Mouse (Mus musculus) heart, embryonic 10.5 days (tissue): ENCODE results near the gene Stx4a. TPM values are rescaled to one million over a fixed set of nuclear protein-coding genes. Genes with fewer than 3 reads are reported as not detected.
"Not testable (repeated sequence)": the region's sequence is repeated elsewhere in the genome, so short reads cannot be mapped to it uniquely, and the experiment has no call there.

Experiments used
- DNase-seq: peaks from one replicate; pipeline ENCODE4 v3.0.0-alpha.2; 2017; ENCODE audit warnings: low spot score
- H3K27ac ChIP-seq: fragments of 300-500 bp; sonication (generic); 2 replicates; pipeline ENCODE4 v1.5.1; 2016; ENCODE audit warnings: mild to moderate bottlenecking
- H3K27me3 ChIP-seq: fragments of 300-500 bp; sonication (generic); 2 replicates; pipeline ENCODE4 v1.6.1; 2016; ENCODE audit warnings: mild to moderate bottlenecking; ENCODE audit not compliant: poor library complexity, insufficient read depth, severe bottlenecking
- H3K36me3 ChIP-seq: fragments of 300-500 bp; sonication (generic); 2 replicates; pipeline ENCODE4 v1.6.1; 2016; ENCODE audit warnings: mild to moderate bottlenecking, moderate library complexity
- H3K4me1 ChIP-seq: fragments of 300-500 bp; sonication (generic); 2 replicates; pipeline ENCODE4 v1.6.1; 2016; ENCODE audit warnings: mild to moderate bottlenecking
- H3K4me3 ChIP-seq: fragments of 300-500 bp; sonication (generic); 2 replicates; pipeline ENCODE4 v1.5.1; 2016; ENCODE audit warnings: mild to moderate bottlenecking, moderate library complexity
- H3K9me3 ChIP-seq: fragments of 300-500 bp; sonication (generic); 2 replicates; pipeline ENCODE4 v1.6.1; 2016; ENCODE audit warnings: mild to moderate bottlenecking, moderate library complexity
- WGBS: fragments of 180-500 bp; shearing (Covaris S2); methylation state at CpG from one replicate; pipeline ENCODE4 v1.1.7; 2016; 5-methylcytosine and 5-hydroxymethylcytosine counted together
- polyA plus RNA-seq: library from polyadenylated mRNA; unstranded; fragments of >200 nt; fragmentation: Nextera tagmentation; extraction: Ambion mirVana; gene quantifications from 2 replicates; pipeline ENCODE4 v1.2.1, GENCODE M21; 2016

Stx4a gene
- polyA plus RNA-seq, 1 experiment from 2014 or later: 32.4 TPM

DNA sequence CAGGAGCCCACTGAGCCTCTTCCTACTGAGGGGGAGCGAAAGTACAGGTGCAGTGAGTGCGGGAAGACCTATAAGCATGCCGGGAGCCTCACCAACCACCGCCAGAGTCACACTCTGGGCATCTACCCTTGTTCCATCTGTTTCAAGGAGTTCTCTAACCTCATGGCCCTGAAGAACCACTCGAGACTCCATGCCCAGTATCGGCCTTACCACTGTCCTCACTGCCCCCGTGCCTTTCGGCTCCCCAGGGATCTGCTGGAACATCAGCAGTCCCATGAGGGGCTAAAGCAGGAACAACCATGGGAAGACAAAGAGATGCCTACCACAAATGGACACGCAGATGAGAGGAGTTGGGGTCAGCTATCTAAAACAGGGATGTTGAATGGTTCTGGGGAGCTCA, 55.2 kb downstream of the Stx4a start:
- 93% methylated on average over 9 of the region's 9 CpGs for WGBS
- Histone ChIP-seq H3K36me3 (peaks cover 62% of the 10 kb centered on the region), H3K27ac (no peak overlapping the region), H3K9me3 (no peaks in the 10 kb centered on the region), H3K4me1 (peaks cover 31% of the 10 kb centered on the region), H3K4me3 (no peak overlapping the region), H3K27me3 (no peaks in the 10 kb centered on the region)
- no peak for DNase-seq

GRCm38 (mm10) chr7:127880431-127880830, 56.3 kb downstream of the Stx4a start:
- Histone ChIP-seq H3K4me1 (peaks cover 28% of the 10 kb centered on the region), H3K36me3 (peaks cover 72% of the 10 kb centered on the region), H3K27ac (no peak overlapping the region), H3K9me3 (no peaks in the 10 kb centered on the region), H3K4me3 (no peak overlapping the region), H3K27me3 (no peaks in the 10 kb centered on the region)
- DNase-seq: no peak
- 85% methylated on average over 12 of the region's 12 CpGs for WGBS

DNA sequence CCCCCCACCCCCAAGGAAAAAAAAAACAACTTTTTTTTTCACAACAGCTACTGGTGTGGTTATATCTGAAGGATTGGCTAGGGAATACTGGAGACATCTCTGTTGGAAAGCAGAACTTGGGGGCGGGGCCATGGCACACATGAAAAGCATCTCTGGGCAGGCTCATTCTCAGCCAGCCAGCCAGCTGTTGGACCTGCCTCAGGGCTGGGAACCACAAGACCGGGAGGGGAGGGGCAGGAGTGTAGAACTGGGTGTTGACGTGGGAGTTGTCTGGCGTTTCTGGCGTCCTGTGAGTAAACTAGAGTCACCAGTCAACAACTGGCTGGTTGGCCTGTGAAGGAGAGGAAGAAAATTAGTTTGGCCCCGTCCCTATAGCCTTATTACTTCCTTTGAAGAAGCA, 61.9 kb downstream of the Stx4a start:
- H3K27ac ChIP-seq: no peak overlapping the region
- DNase-seq: no peak
- no peak overlapping the region for H3K4me3 ChIP-seq
- H3K4me1 ChIP-seq: peaks cover 21% of the 10 kb centered on the region
- peaks cover 92% of the 10 kb centered on the region for H3K36me3 ChIP-seq
- WGBS: 69% methylated on average over 6 of the region's 6 CpGs
- H3K27me3 ChIP-seq: no peaks in the 10 kb centered on the region
- H3K9me3 ChIP-seq: no peaks in the 10 kb centered on the region

DNA sequence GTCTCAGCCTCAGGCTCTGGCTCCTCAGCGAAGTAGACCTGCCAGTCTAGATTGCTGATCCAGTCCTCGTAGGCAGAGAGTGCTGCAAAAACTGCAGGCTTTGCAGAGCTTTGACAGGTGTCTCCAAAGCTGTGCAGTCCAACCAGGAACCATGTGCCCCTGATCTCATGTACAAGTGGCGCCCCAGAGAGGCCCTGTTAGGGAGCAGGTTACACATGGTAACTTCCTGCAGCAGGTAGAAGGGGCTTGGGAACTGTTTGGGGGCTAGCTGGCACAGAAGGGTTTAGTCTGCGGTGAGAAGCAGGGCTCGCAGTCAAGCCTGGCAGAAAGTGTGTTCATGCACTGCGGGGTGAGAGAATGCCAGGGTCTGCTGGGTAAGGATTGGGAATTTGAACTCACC, 62.5 kb downstream of the Stx4a start:
- H3K27me3 ChIP-seq: no peaks in the 10 kb centered on the region
- H3K36me3 ChIP-seq: peaks cover 86% of the 10 kb centered on the region
- H3K4me3 ChIP-seq: no peak overlapping the region
- H3K27ac ChIP-seq: no peak overlapping the region
- H3K9me3 ChIP-seq: no peaks in the 10 kb centered on the region
- no peak for DNase-seq
- WGBS: 91% methylated on average over 6 of the region's 6 CpGs
- H3K4me1 ChIP-seq: peaks cover 21% of the 10 kb centered on the region

- Histone ChIP-seq H3K9me3 (no peaks in the 10 kb centered on the region), H3K27ac (no peak overlapping the region), H3K4me1 (peaks cover 20% of the 10 kb centered on the region), H3K27me3 (no peaks in the 10 kb centered on the region), H3K36me3 (peaks cover 83% of the 10 kb centered on the region), H3K4me3 (no peak overlapping the region)
- 83% methylated on average over 8 of the region's 8 CpGs for WGBS
- DNase-seq: no peak
These were observed 63.1 kb downstream of the Stx4a start for GRCm38 (mm10) chr7:127887191-127887590.

- Histone ChIP-seq H3K27ac (no peak overlapping the region), H3K4me1 (peaks cover 15% of the 10 kb centered on the region), H3K9me3 (no peaks in the 10 kb centered on the region), H3K36me3 (peaks cover 83% of the 10 kb centered on the region), H3K27me3 (no peaks in the 10 kb centered on the region), H3K4me3 (no peak overlapping the region)
- no peak for DNase-seq
- 77% methylated on average over 3 of the region's 3 CpGs for WGBS
These were observed 63.7 kb downstream of the Stx4a start for GRCm38 (mm10) chr7:127887781-127888180.

DNA sequence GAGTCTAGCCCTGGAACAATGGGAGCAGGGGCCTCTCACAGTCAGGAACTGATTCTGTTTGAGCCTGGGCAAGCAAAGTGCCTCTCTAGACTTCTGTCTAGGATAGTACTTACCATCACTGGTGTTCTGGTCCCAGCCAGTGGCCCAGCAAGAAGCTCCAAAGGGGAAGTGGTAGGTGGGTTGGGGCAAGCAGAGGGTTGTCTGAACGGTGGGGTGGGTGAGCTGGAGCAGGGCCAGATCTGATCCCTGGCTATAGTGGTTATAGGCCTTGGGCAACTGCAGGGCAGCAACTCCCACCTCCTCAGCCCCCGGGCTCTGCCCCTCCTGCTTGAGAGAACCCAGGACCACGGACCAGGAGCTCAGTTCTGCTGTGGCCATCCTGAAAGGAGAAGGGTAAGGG, 64.7 kb downstream of the Stx4a start:
- Histone ChIP-seq H3K9me3 (no peaks in the 10 kb centered on the region), H3K4me1 (peaks cover 5% of the 10 kb centered on the region), H3K36me3 (peaks cover 80% of the 10 kb centered on the region), H3K27me3 (no peaks in the 10 kb centered on the region), H3K4me3 (no peak overlapping the region), H3K27ac (no peak overlapping the region)
- no peak for DNase-seq
- 75% methylated on average over 3 of the region's 3 CpGs for WGBS

- Histone ChIP-seq H3K27ac (no peak within 1 kb of the TSS), H3K4me1 (peaks cover 5% of the 10 kb centered on the region), H3K4me3 (no peak within 1 kb of the TSS), H3K27me3 (no peaks in the 10 kb centered on the region), H3K9me3 (no peaks in the 10 kb centered on the region), H3K36me3 (peaks cover 61% of the 10 kb centered on the region)
- no peak for DNase-seq
- WGBS: 30% methylated on average over 4 of the region's 4 CpGs
These were observed 66.7 kb downstream of the Stx4a start, which contains the start of gene Prss53 for GRCm38 (mm10) chr7:127890798-127891197. Gene Prss53 (minus strand): TSS chr7:127890970.

- no peak for DNase-seq
- H3K36me3 ChIP-seq: peaks cover 24% of the 10 kb centered on the region
- no peaks in the 10 kb centered on the region for H3K9me3 ChIP-seq
- peak overlapping the region; percentile 72 for H3K4me3 ChIP-seq
- peak overlapping the region; percentile 86; the same call in 1 of the 2 replicates for H3K27ac ChIP-seq
- H3K27me3 ChIP-seq: no peaks in the 10 kb centered on the region
- 69% methylated on average over 5 of the region's 5 CpGs for WGBS
- peaks cover 6% of the 10 kb centered on the region for H3K4me1 ChIP-seq
These were observed 70.4 kb downstream of the Stx4a start for GRCm38 (mm10) chr7:127894480-127894879.

DNA sequence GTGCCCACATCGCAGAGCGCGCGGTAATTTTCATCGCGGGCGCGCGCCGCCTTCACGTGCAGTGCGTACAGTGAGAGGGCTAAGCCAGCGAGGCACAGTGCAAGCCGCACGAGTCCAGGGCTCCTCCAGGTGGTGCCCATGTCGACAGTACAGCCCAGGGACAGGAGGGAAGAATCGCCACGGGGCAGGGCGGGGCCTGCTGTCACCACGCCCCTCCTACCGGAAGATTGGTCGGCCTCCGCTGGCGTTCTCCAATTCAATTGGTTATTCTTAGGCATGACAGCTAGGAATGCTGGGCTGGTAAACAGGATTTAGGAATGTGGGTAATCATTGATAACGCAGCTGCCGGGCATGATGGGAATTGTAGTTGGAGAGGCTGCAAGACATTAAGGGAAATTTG, 71.3 kb downstream of the Stx4a start, which contains the start of the genes Gm21974 and Vkorc1:
Gm21974 (minus strand) TSS at position 13 of the 400 bp plus-strand sequence.
Vkorc1 (minus strand) TSS at position 176 of the 400 bp plus-strand sequence.
- WGBS: under 1% methylated on average over 26 of the region's 26 CpGs
- H3K4me1 ChIP-seq: peaks cover 13% of the 10 kb centered on the region
- no peaks in the 10 kb centered on the region for H3K9me3 ChIP-seq
- peak within 1 kb of the TSS; percentile 72 for H3K4me3 ChIP-seq
- H3K36me3 ChIP-seq: peaks cover 17% of the 10 kb centered on the region
- H3K27me3 ChIP-seq: no peaks in the 10 kb centered on the region
- DNase-seq: peak; percentile 99
- H3K27ac ChIP-seq: peak within 1 kb of the TSS; percentile 86

DNA sequence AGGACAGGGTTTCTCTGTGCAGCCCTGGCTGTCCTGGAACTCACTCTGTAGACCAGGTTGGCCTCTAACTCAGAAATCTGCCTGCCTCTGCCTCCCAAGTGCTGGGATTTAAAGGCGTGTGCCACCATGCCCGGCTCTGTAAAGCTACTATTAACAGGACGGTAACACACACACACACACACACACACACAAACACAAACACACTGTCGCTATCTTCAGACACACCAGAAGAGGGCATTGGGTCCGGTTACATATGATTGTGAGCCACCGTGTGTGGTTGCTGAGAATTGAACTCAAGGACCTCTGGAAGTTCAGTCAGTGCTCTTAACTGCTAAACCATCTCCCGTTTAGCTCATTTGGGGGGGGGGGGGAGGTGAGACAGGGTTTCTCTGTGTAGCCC, 71.8 kb downstream of the Stx4a start:
- H3K4me1 ChIP-seq: peaks cover 13% of the 10 kb centered on the region
- not testable (repeated sequence) for DNase-seq, H3K27me3 ChIP-seq, H3K9me3 ChIP-seq
- WGBS: 55% methylated on average over 7 of the region's 7 CpGs
- H3K4me3 ChIP-seq: peak overlapping the region; percentile 72
- H3K36me3 ChIP-seq: peaks cover 17% of the 10 kb centered on the region
- peak overlapping the region; percentile 86; the same call in 1 of the 2 replicates for H3K27ac ChIP-seq

DNA sequence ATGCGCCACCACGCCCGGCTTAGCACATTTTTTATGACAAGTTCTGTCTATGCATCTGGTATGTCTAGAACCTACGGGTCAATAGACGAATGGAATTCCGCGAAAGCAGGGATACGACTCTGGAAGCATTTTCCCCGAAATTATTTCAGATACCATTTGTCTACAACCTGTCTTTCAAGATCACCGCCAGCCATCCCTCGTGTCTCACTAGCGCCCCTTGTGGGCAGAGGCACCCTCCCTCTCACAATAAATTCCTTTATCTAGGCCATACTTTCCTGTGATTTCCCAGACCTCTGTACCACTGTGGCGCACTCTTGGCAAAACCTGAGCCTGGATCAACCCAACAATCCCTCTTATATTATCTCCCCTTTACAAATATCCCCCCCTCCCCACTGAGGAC, 72.3 kb downstream of the Stx4a start:
- WGBS: 55% methylated on average over 13 of the region's 13 CpGs
- Histone ChIP-seq H3K9me3 (no peaks in the 10 kb centered on the region), H3K4me3 (no peak overlapping the region), H3K4me1 (peaks cover 13% of the 10 kb centered on the region), H3K27ac (no peak overlapping the region), H3K36me3 (peaks cover 17% of the 10 kb centered on the region), H3K27me3 (no peaks in the 10 kb centered on the region)
- DNase-seq: no peak

DNA sequence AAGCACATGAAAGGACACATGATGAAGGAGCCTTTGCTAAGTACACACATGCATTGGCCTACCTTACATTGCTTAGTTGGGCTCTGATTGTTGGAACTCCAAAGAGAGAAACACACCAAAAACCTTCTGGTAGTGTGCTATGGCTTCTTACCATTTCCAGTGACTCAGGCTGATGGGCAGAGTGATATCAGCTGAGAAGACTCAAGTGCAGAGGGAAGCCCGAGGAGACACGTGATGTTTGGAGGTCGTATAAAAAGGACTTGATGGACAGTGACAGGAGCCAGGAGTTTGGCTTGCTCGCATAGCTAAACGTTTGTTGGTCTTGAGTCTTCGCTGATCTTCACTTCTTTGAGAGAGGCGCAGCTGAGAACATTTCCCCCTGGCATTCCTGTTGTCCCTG, 73.4 kb downstream of the Stx4a start:
- no peak for DNase-seq
- Histone ChIP-seq H3K27me3 (no peaks in the 10 kb centered on the region), H3K27ac (no peak overlapping the region), H3K4me1 (peaks cover 13% of the 10 kb centered on the region), H3K36me3 (peaks cover 10% of the 10 kb centered on the region), H3K9me3 (no peaks in the 10 kb centered on the region), H3K4me3 (no peak overlapping the region)
- 88% methylated on average over 7 of the region's 7 CpGs for WGBS
